Mouse (Mus musculus) layer of hippocampus, adult 6 months (tissue): ENCODE results near the gene Chac1. TPM values are rescaled to one million over a fixed set of nuclear protein-coding genes. Genes with fewer than 3 reads are reported as not detected.

Experiments used
- long read RNA-seq, 2 experiments: library from polyadenylated mRNA; unstranded; transcript quantifications; one replicate each; pipeline ENCODE4 v2.0.0; 2019 to 2020
- polyA plus RNA-seq: library from polyadenylated mRNA; unstranded; fragments of <200 nt; fragmentation: Nextera tagmentation; gene quantifications from 2 replicates; pipeline ENCODE4 v1.2.3, GENCODE M21; 2021

The Chac1 gene
- 13.7 and 14.0 TPM in 2 replicates for polyA plus RNA-seq
- long read RNA-seq, experiment 1, transcript Chac1-201 (3 exons, 1,637 nt) = major isoform, 21 of 21 reads
- long read RNA-seq, experiment 1, partial matches to known transcripts = 0 of 21 reads
- long read RNA-seq, experiment 1, other reads (novel, unspliced or antisense) = 0 of 21 reads
- long read RNA-seq, experiment 2, transcript Chac1-201 (3 exons, 1,637 nt) = major isoform, 40 of 40 reads
- long read RNA-seq, experiment 2, partial matches to known transcripts = 0 of 40 reads
- long read RNA-seq, experiment 2, other reads (novel, unspliced or antisense) = 0 of 40 reads

DNA sequence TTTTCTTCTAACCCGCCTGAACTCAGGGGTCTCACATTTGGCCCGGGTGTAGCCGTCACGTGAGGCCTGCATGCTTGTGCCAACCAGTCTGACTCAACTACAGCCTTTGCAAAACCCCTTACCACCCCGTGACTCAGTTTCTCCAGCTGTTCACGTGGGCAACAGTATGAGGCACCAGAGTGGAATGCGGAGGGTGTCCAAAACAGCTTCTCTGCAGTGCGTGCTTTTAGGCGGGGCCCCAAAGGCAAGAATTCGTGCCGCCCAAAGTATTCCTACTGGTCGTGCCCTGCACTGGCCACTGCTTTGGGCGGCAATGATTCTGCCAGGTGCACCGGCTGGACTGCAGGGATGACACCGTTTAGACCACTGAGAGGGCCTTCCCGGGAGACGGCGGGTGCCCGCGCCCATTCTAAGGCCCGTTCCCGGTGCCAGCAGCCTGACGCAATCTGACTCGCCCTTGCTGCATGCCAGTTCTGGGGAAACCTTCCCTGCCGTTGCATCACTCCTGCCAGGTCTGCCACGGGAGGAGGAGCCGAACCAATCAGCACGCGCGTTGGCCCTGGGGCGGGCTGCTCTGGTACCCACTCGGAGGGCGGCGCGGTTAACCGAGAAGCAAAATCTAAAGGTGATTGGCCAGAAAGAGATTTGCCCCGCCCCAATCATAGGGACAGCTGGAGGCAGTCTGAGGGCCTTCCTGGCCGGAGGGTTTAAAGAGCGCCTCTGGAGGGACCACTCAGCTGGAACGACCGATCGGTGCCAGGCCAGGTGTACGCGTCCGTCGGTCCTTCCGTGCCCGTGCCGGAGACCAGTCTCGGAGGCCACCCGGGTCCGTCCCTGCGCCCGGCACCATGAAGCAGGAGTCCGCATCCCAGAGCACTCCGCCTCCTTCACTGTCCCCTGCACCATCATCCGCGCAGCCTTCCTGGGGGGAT is at the start of gene Chac1:
TSS of gene Chac1 (plus strand) at position 675 of the 932 bp plus-strand sequence.

DNA sequence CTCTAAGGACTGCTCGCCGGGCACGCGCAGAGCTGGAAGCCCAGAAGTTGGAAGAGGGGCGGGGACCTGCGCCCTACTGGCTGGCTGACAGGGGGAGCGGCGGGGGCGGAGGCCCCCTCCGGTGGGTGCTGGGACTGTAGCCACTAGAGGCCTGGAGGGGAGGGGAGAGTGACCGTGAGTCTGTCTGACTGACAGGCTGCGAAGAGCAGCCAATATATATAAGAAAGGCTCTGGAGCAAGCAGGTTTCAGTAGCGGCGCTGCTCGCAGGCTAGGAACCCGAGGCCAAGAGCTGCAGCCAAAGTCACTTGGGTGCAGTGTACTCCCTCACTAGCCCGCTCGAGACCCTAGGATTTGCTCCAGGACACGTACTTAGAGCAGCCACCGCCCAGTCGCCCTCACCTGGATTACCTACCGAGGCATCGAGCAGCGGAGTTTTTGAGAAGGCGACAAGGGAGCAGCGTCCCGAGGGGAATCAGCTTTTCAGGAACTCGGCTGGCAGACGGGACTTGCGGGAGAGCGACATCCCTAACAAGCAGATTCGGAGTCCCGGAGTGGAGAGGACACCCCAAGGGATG is 25.4 kb upstream of the Chac1 start, which contains the start of gene Dll4:
TSS of gene Dll4 (plus strand) at position 217 of the 576 bp plus-strand sequence.

Other genes starting within 250 kb of the Chac1 start
- gene Rad51, start 238.4 kb upstream of the Chac1 start, polyA plus RNA-seq = 0.28 and 0.62 TPM in 2 replicates
- gene Rmdn3, start 194.2 kb upstream of the Chac1 start, polyA plus RNA-seq = 41.6 and 42.2 TPM in 2 replicates
- gene Gchfr, start 183.5 kb upstream of the Chac1 start, polyA plus RNA-seq = 3.5 and 4.3 TPM in 2 replicates
- 0.06 TPM in 1 of 2 replicates, not detected in the other for gene Gm14137, start 176.7 kb upstream of the Chac1 start, polyA plus RNA-seq
- 30.9 and 32.3 TPM in 2 replicates for gene Zfyve19, start 142.6 kb upstream of the Chac1 start, polyA plus RNA-seq
- 18.3 and 19.4 TPM in 2 replicates for gene Dnajc17, start 142.4 kb upstream of the Chac1 start, polyA plus RNA-seq
- not detected in 2 replicates for gene Ppp1r14d, start 121.3 kb upstream of the Chac1 start, polyA plus RNA-seq
- gene Spint1, start 113.9 kb upstream of the Chac1 start, polyA plus RNA-seq = 2.0 and 2.8 TPM in 2 replicates
- 9.0 and 10.5 TPM in 2 replicates for gene Rhov, start 80.0 kb upstream of the Chac1 start, polyA plus RNA-seq
- gene Vps18, start 62.5 kb upstream of the Chac1 start, polyA plus RNA-seq = 14.4 and 14.7 TPM in 2 replicates
- 0.70 and 0.78 TPM in 2 replicates for gene Dll4, start 25.4 kb upstream of the Chac1 start, polyA plus RNA-seq
- gene Ino80, start 126.5 kb downstream of the Chac1 start, polyA plus RNA-seq = 1.5 and 1.8 TPM in 2 replicates
- 0.10 and 0.44 TPM in 2 replicates for gene Exd1, start 196.4 kb downstream of the Chac1 start, polyA plus RNA-seq
- gene Chp1, start 196.5 kb downstream of the Chac1 start, polyA plus RNA-seq = 98.2 and 106 TPM in 2 replicates